Mouse (Mus musculus): Measurements from ENCODE around the gene Defb35. TPM values are rescaled to one million over a fixed set of nuclear protein-coding genes. Genes with fewer than 3 reads are reported as not detected.
"Not testable (repeated sequence)": the region's sequence is repeated elsewhere in the genome, so short reads cannot be mapped to it uniquely, and the experiment has no call there.

Defb35 gene
- not detected in 2 replicates for total RNA-seq (2012; rRNA removed)
- not detected for polyA plus RNA-seq (2012; ENCODE audit: insufficient read depth in 1 of 2, insufficient read length in 2 of 2, low read depth in 1 of 2, low replicate concordance in 2 of 2, missing spikeins in 1 of 2)

- H3K27ac ChIP-seq (ENCODE audit: control insufficient read depth, low read depth, low read length); H3K9me3 ChIP-seq (replicated peaks; ENCODE audit: insufficient read depth, low read length): not testable (repeated sequence)
Observed at GRCm38 (mm10) chr8:21938052-21938451, at the start of gene Defb35. TSS of gene Defb35 (plus strand) at chr8:21938352.

GRCm38 (mm10) chr8:21906290-21906689, 31.9 kb upstream of the Defb35 start, which contains the start of gene Defb11:
TSS of gene Defb11 (minus strand) at chr8:21906412.
- not testable (repeated sequence) for H3K79me2 ChIP-seq (ENCODE audit: control insufficient read depth, insufficient read depth, low read length, poor library complexity); H3K9me3 ChIP-seq (replicated peaks; ENCODE audit: insufficient read depth, low read length); H3K4me1 ChIP-seq (ENCODE audit: control insufficient read depth in 1 of 2, insufficient read depth in 2 of 2, low read length in 2 of 2); H3K27ac ChIP-seq (ENCODE audit: control insufficient read depth, low read depth, low read length); DNase-seq (ENCODE audit: low read depth, low spot score); H3K9ac ChIP-seq (ENCODE audit: control insufficient read depth, low read depth, low read length, poor library complexity, severe bottlenecking); H3K36me3 ChIP-seq (ENCODE audit: control insufficient read depth in 1 of 2, insufficient read depth in 2 of 2, low read length in 2 of 2); H3K4me3 ChIP-seq (ENCODE audit: control insufficient read depth in 1 of 2, insufficient read depth in 1 of 2, low read depth in 2 of 2, low read length in 2 of 2); H3K27me3 ChIP-seq (ENCODE audit: control insufficient read depth in 1 of 2, insufficient read depth in 2 of 2, low read length in 2 of 2)

More at GRCm38 (mm10) chr8:21938052-21938451, at the start of gene Defb35:
- H3K4me1 ChIP-seq (ENCODE audit: control insufficient read depth in 1 of 2, insufficient read depth in 2 of 2, low read length in 2 of 2); H3K27me3 ChIP-seq (ENCODE audit: control insufficient read depth in 1 of 2, insufficient read depth in 2 of 2, low read length in 2 of 2); DNase-seq (ENCODE audit: low read depth, low spot score); H3K36me3 ChIP-seq (ENCODE audit: control insufficient read depth in 1 of 2, insufficient read depth in 2 of 2, low read length in 2 of 2); H3K79me2 ChIP-seq (ENCODE audit: control insufficient read depth, insufficient read depth, low read length, poor library complexity); H3K9ac ChIP-seq (ENCODE audit: control insufficient read depth, low read depth, low read length, poor library complexity, severe bottlenecking); H3K4me3 ChIP-seq (ENCODE audit: control insufficient read depth in 1 of 2, insufficient read depth in 1 of 2, low read depth in 2 of 2, low read length in 2 of 2): not testable (repeated sequence)

- no peaks in the 10 kb centered on the region for H3K9me3 ChIP-seq (replicated peaks; ENCODE audit: insufficient read depth, low read length)
- no peaks in the 10 kb centered on the region for H3K79me2 ChIP-seq (ENCODE audit: control insufficient read depth, insufficient read depth, low read length, poor library complexity)
- DNase-seq (ENCODE audit: low read depth, low spot score) = no peak
Observed at GRCm38 (mm10) chr8:21911931-21912330, 26.2 kb upstream of the Defb35 start.

GRCm38 (mm10) chr8:21912554-21912953, 25.6 kb upstream of the Defb35 start:
- H3K36me3 ChIP-seq (ENCODE audit: control insufficient read depth in 1 of 2, insufficient read depth in 2 of 2, low read length in 2 of 2) = no peaks in the 10 kb centered on the region
- H3K27ac ChIP-seq (ENCODE audit: control insufficient read depth, low read depth, low read length) = no peak overlapping the region
- no peaks in the 10 kb centered on the region for H3K9me3 ChIP-seq (replicated peaks; ENCODE audit: insufficient read depth, low read length)
- TF ChIP-seq ELF1 (IDR thresholded peaks at IDR 0.05; ENCODE audit: low read depth, low read length) = no peak
- TF ChIP-seq SIN3A (IDR thresholded peaks at IDR 0.05; ENCODE audit: low read length) = no peak
- no peak for TF ChIP-seq RAD21 (IDR thresholded peaks at IDR 0.05; ENCODE audit: low read depth, low read length)
- no peak for TF ChIP-seq ZKSCAN1 (IDR thresholded peaks at IDR 0.05; ENCODE audit: low read depth, low read length)
- no peak for TF ChIP-seq E2F4 (IDR thresholded peaks at IDR 0.05; ENCODE audit: borderline replicate concordance, low read depth, low read length)
- TF ChIP-seq TBP (IDR thresholded peaks at IDR 0.05; ENCODE audit: low read depth, low read length) = no peak
- no peak for TF ChIP-seq USF1 (IDR thresholded peaks at IDR 0.05; ENCODE audit: low read depth, low read length)
- TF ChIP-seq USF2 (IDR thresholded peaks at IDR 0.05; ENCODE audit: borderline replicate concordance in 1 of 2, insufficient read depth in 1 of 2, low read depth in 1 of 2, low read length in 2 of 2) = no peak
- no peak for TF ChIP-seq POLR2AphosphoS2 (IDR thresholded peaks at IDR 0.05; ENCODE audit: low read length)
- no peak for TF ChIP-seq CHD1 (IDR thresholded peaks at IDR 0.05; ENCODE audit: low read depth, low read length)
- TF ChIP-seq ZNF384 (IDR thresholded peaks at IDR 0.05; ENCODE audit: low read depth, low read length) = no peak
- TF ChIP-seq CHD2 (IDR thresholded peaks at IDR 0.05; ENCODE audit: low read length) = no peak
- TF ChIP-seq MYC (IDR thresholded peaks at IDR 0.05; ENCODE audit: low read depth, low read length) = no peak
- TF ChIP-seq MEF2A (IDR thresholded peaks at IDR 0.05; ENCODE audit: extremely low read depth, insufficient replicate concordance, low read depth, low read length, poor library complexity, severe bottlenecking) = no peak
- no peak for TF ChIP-seq POLR2A (IDR thresholded peaks at IDR 0.05; ENCODE audit: control insufficient read depth in 1 of 2, insufficient read depth in 1 of 2, low read depth in 1 of 2, low read length in 2 of 2, poor library complexity in 1 of 2)
- TF ChIP-seq MAZ (IDR thresholded peaks at IDR 0.05; ENCODE audit: low read depth, low read length) = no peak
- no peak for TF ChIP-seq MXI1 (IDR thresholded peaks at IDR 0.05; ENCODE audit: low read depth, low read length)
- no peak for TF ChIP-seq ETS1 (IDR thresholded peaks at IDR 0.05; ENCODE audit: low read depth, low read length)
- H3K4me1 ChIP-seq (ENCODE audit: control insufficient read depth in 1 of 2, insufficient read depth in 2 of 2, low read length in 2 of 2) = no peaks in the 10 kb centered on the region
- no peak overlapping the region for H3K4me3 ChIP-seq (ENCODE audit: control insufficient read depth in 1 of 2, insufficient read depth in 1 of 2, low read depth in 2 of 2, low read length in 2 of 2)
- H3K9ac ChIP-seq (ENCODE audit: control insufficient read depth, low read depth, low read length, poor library complexity, severe bottlenecking) = no peak overlapping the region
- no peaks in the 10 kb centered on the region for H3K79me2 ChIP-seq (ENCODE audit: control insufficient read depth, insufficient read depth, low read length, poor library complexity)
- no peaks in the 10 kb centered on the region for H3K27me3 ChIP-seq (ENCODE audit: control insufficient read depth in 1 of 2, insufficient read depth in 2 of 2, low read length in 2 of 2)
- DNase-seq (ENCODE audit: low read depth, low spot score) = no peak

More at GRCm38 (mm10) chr8:21911931-21912330, 26.2 kb upstream of the Defb35 start:
- TF ChIP-seq ZC3H11A (IDR thresholded peaks at IDR 0.05; ENCODE audit: low read depth, low read length) (no peak), MYB (IDR thresholded peaks at IDR 0.05; ENCODE audit: low read depth, low read length) (no peak), CHD1 (IDR thresholded peaks at IDR 0.05; ENCODE audit: low read depth, low read length) (no peak), MEF2A (IDR thresholded peaks at IDR 0.05; ENCODE audit: extremely low read depth, insufficient replicate concordance, low read depth, low read length, poor library complexity, severe bottlenecking) (no peak)
- Histone ChIP-seq H3K4me1 (ENCODE audit: control insufficient read depth in 1 of 2, insufficient read depth in 2 of 2, low read length in 2 of 2) (no peaks in the 10 kb centered on the region), H3K27ac (ENCODE audit: control insufficient read depth, low read depth, low read length) (no peak overlapping the region), H3K4me3 (ENCODE audit: control insufficient read depth in 1 of 2, insufficient read depth in 1 of 2, low read depth in 2 of 2, low read length in 2 of 2) (no peak overlapping the region), H3K36me3 (ENCODE audit: control insufficient read depth in 1 of 2, insufficient read depth in 2 of 2, low read length in 2 of 2) (no peaks in the 10 kb centered on the region), H3K27me3 (ENCODE audit: control insufficient read depth in 1 of 2, insufficient read depth in 2 of 2, low read length in 2 of 2) (no peaks in the 10 kb centered on the region), H3K9ac (ENCODE audit: control insufficient read depth, low read depth, low read length, poor library complexity, severe bottlenecking) (no peak overlapping the region)
